Mouse (Mus musculus) stomach, postnatal 0 days (tissue): ENCODE data around the gene Abcc6.

Source experiments
- CTCF ChIP-seq: IDR thresholded peaks from 2 replicates; pipeline ENCODE4 v1.5.1; 2016; ENCODE audit warnings: antibody characterized with exemption, low read depth, mild to moderate bottlenecking, moderate library complexity
- EP300 ChIP-seq: optimal IDR thresholded peaks from 2 replicates; pipeline ENCODE3; 2016; ENCODE audit warnings: antibody characterized with exemption

GRCm38 (mm10) chr7:45919761-45920160, 110.3 kb downstream of the Abcc6 start:
- TF ChIP-seq CTCF = no peak
- TF ChIP-seq EP300 = no peak
